In genomic region chr2:33652517-33653198, GRCm38 (mm10) we compare ENCODE assay signal across 23 mouse cellular contexts. TPM values are rescaled to one million over a fixed set of nuclear protein-coding genes. Genes with fewer than 3 reads are reported as not detected.
A peak's percentile ranks its signal among the peaks of the same experiment; 100 is the strongest.
DNase-seq lines count a peak whose midpoint lies in the region; ATAC-seq and TF ChIP-seq lines count a peak whose summit lies in the region.
"Had no signal": no experiment of that assay in that cellular context is flagged by ENCODE, and none has a peak within 500 bp of the region (broad histone marks: within the 10 kb centered on the region; RNA-seq: fewer than 3 reads in every experiment).

No protein-coding gene starts in this region.

- H3K27me3 ChIP-seq in kidney, adult 2 months (replicated peaks; ENCODE audit: control insufficient read depth, insufficient read depth, low read length): no peaks in the 10 kb centered on the region
- H3K27me3 ChIP-seq in lung, postnatal 0 days (replicated peaks; ENCODE audit: insufficient read depth, low read length): 0 out of 2 replicates have a peak, but pooled peaks cover 4% of the 10 kb centered on the region
- H3K27me3 ChIP-seq in MEL (ENCODE audit: control insufficient read depth in 1 of 2, insufficient read depth in 2 of 2, low read length in 2 of 2): no peaks in the 10 kb centered on the region; a peak in 2 of 4 replicates

- ATAC-seq in lung, postnatal 0 days: no peak
- ATAC-seq: intestine, postnatal 0 days had no signal

- WGBS in kidney, adult 2 months: 83% methylated on average over 22 of the region's 22 CpGs
- WGBS in lung, postnatal 0 days: 74% methylated on average over 22 of the region's 22 CpGs

- no peak overlapping the region for H3K4me2 ChIP-seq in lung, postnatal 0 days (replicated peaks; ENCODE audit: low read depth, low read length)
- H3K4me2 ChIP-seq: embryonic facial prominence, embryonic 13.5 days; forebrain, embryonic 12.5 days; heart, embryonic 15.5 days; hindbrain, embryonic 12.5 days; neural tube, embryonic 13.5 days; stomach, embryonic 15.5 days had no signal

- no peak for TF ChIP-seq RAD21 in MEL (IDR thresholded peaks at IDR 0.05; ENCODE audit: low read depth, low read length)

- H3K9ac ChIP-seq in lung, postnatal 0 days (replicated peaks; ENCODE audit: low read depth): no peak overlapping the region
- no peak overlapping the region for H3K9ac ChIP-seq in MEL (ENCODE audit: control insufficient read depth, low read depth, low read length, poor library complexity, severe bottlenecking)
- H3K9ac ChIP-seq: embryonic facial prominence, embryonic 13.5 days; forebrain, embryonic 12.5 days; heart, embryonic 15.5 days; hindbrain, embryonic 12.5 days; neural tube, embryonic 13.5 days; stomach, embryonic 15.5 days had no signal

- TF ChIP-seq CTCF in kidney, adult 2 months (conservative IDR thresholded peaks at IDR 0.05; ENCODE audit: insufficient read depth, insufficient read length, low read depth, low read length): peak; percentile 20; the same call in 1 of the 2 replicates
- TF ChIP-seq CTCF in lung, postnatal 0 days (IDR thresholded peaks at IDR 0.05): peak; percentile 19
- TF ChIP-seq CTCF in MEL (IDR thresholded peaks at IDR 0.05 in 2 of 3, conservative IDR thresholded peaks at IDR 0.05 in 1 of 3; ENCODE audit: control insufficient read depth in 1 of 3, insufficient read depth in 1 of 3, low read depth in 2 of 3, low read length in 3 of 3, poor library complexity in 1 of 3, severe bottlenecking in 1 of 3): peak in 2 of 3 experiments; percentile 23 to 33
- TF ChIP-seq CTCF in embryonic fibroblast, embryonic 13.5 days (IDR thresholded peaks at IDR 0.05; ENCODE audit: borderline replicate concordance, insufficient read depth, low read length): peak; percentile 3; the same call in 1 of the 2 replicates

- no peaks in the 10 kb centered on the region for H3K79me2 ChIP-seq in MEL (ENCODE audit: control insufficient read depth, insufficient read depth, low read length, poor library complexity)

- no peaks in the 10 kb centered on the region for H3K4me1 ChIP-seq in kidney, adult 2 months (ENCODE audit: control insufficient read depth, insufficient read depth, low read length)
- no peaks in the 10 kb centered on the region for H3K4me1 ChIP-seq in lung, postnatal 0 days (ENCODE audit: insufficient read depth, low read depth, low read length)
- no peaks in the 10 kb centered on the region for H3K4me1 ChIP-seq in MEL (ENCODE audit: control insufficient read depth in 1 of 2, insufficient read depth in 2 of 2, low read length in 2 of 2)
- H3K4me1 ChIP-seq in embryonic fibroblast, embryonic 13.5 days (ENCODE audit: control insufficient read depth, insufficient read depth, low read length): no peaks in the 10 kb centered on the region
- H3K4me1 ChIP-seq: forebrain, embryonic 12.5 days; heart, embryonic 15.5 days; stomach, embryonic 15.5 days had no signal

- no peaks in the 10 kb centered on the region for H3K36me3 ChIP-seq in kidney, adult 2 months (ENCODE audit: control insufficient read depth, insufficient read depth, low read length)
- H3K36me3 ChIP-seq in lung, postnatal 0 days (ENCODE audit: insufficient read depth, low read length): no peaks in the 10 kb centered on the region
- H3K36me3 ChIP-seq in MEL (ENCODE audit: control insufficient read depth in 1 of 2, insufficient read depth in 2 of 2, low read length in 2 of 2): no peaks in the 10 kb centered on the region
- H3K36me3 ChIP-seq: embryonic facial prominence, embryonic 13.5 days; forebrain, embryonic 12.5 days; heart, embryonic 15.5 days; hindbrain, embryonic 12.5 days; neural tube, embryonic 13.5 days; stomach, embryonic 15.5 days had no signal

- H3K9me3 ChIP-seq in lung, postnatal 0 days (ENCODE audit: low read length): no peaks in the 10 kb centered on the region
- no peaks in the 10 kb centered on the region for H3K9me3 ChIP-seq in MEL (replicated peaks; ENCODE audit: insufficient read depth, low read length)
- H3K9me3 ChIP-seq: embryonic facial prominence, embryonic 13.5 days; forebrain, embryonic 12.5 days; heart, embryonic 15.5 days; hindbrain, embryonic 12.5 days; neural tube, embryonic 13.5 days; stomach, embryonic 15.5 days had no signal

- no peak for DNase-seq in kidney, adult 2 months
- DNase-seq in kidney, adult 8-10 months: no peak
- DNase-seq in lung, postnatal 0 days (ENCODE audit: low spot score): no peak
- DNase-seq in lung, postnatal 25 days (ENCODE audit: low spot score): no peak
- peak; percentile 9 for DNase-seq in MEL (ENCODE audit: low read depth, low spot score)
- no peak for DNase-seq in adrenal gland, postnatal 4 days (ENCODE audit: low spot score in 2 of 2)
- DNase-seq: cerebellum, adult 11 months; kidney, postnatal 36 days; left cerebral cortex, postnatal 4 days; retina, postnatal 1 day; spleen, adult 18-20 months had no signal

- no peak for TF ChIP-seq POLR2A in kidney, adult 2 months (IDR thresholded peaks at IDR 0.05; ENCODE audit: low read depth, low read length)
- no peak for TF ChIP-seq POLR2A in MEL (IDR thresholded peaks at IDR 0.05; ENCODE audit: control insufficient read depth in 1 of 2, insufficient read depth in 1 of 2, low read depth in 1 of 2, low read length in 2 of 2, poor library complexity in 1 of 2)
- TF ChIP-seq POLR2A in embryonic fibroblast, embryonic 13.5 days (IDR thresholded peaks at IDR 0.05; ENCODE audit: low read depth, low read length): no peak

- TF ChIP-seq EP300 in lung, postnatal 0 days (IDR thresholded peaks at IDR 0.05): no peak
- no peak for TF ChIP-seq EP300 in MEL (IDR thresholded peaks at IDR 0.05; ENCODE audit: low read depth in 1 of 2, low read length in 2 of 2)

- no peak overlapping the region for H3K4me3 ChIP-seq in kidney, adult 2 months (ENCODE audit: insufficient read depth, low read depth, low read length)
- H3K4me3 ChIP-seq in lung, postnatal 0 days (ENCODE audit: low read depth, low read length): no peak overlapping the region
- H3K4me3 ChIP-seq in MEL (ENCODE audit: control insufficient read depth in 1 of 2, insufficient read depth in 1 of 2, low read depth in 2 of 2, low read length in 2 of 2): no peak overlapping the region
- no peak overlapping the region for H3K4me3 ChIP-seq in embryonic fibroblast, embryonic 13.5 days (ENCODE audit: insufficient read depth, low read length)
- H3K4me3 ChIP-seq: embryonic facial prominence, embryonic 13.5 days; forebrain, embryonic 12.5 days; heart, embryonic 15.5 days; hindbrain, embryonic 12.5 days; neural tube, embryonic 13.5 days; stomach, embryonic 15.5 days had no signal

- no peak overlapping the region for H3K27ac ChIP-seq in kidney, adult 2 months (ENCODE audit: insufficient read depth, low read depth, low read length)
- H3K27ac ChIP-seq in lung, postnatal 0 days (ENCODE audit: low read length): no peak overlapping the region
- H3K27ac ChIP-seq in MEL (ENCODE audit: control insufficient read depth, low read depth, low read length): no peak overlapping the region
- H3K27ac ChIP-seq in embryonic fibroblast, embryonic 13.5 days (ENCODE audit: insufficient read depth, low read length): no peak overlapping the region
- H3K27ac ChIP-seq: embryonic facial prominence, embryonic 13.5 days; forebrain, embryonic 12.5 days; heart, embryonic 15.5 days; hindbrain, embryonic 12.5 days; neural tube, embryonic 13.5 days; stomach, embryonic 15.5 days had no signal

TF ChIP-seq in MEL, 35 proteins besides CTCF, POLR2A, EP300 and RAD21:
- no peak for TF ChIP-seq MAFK (IDR thresholded peaks at IDR 0.05; ENCODE audit: borderline replicate concordance, low read depth, low read length)
- no peak for TF ChIP-seq NRF1 (IDR thresholded peaks at IDR 0.05; ENCODE audit: insufficient read depth, low read depth, low read length, poor library complexity, severe bottlenecking)
- TF ChIP-seq ZMIZ1 (IDR thresholded peaks at IDR 0.05; ENCODE audit: low read depth, low read length): no peak
- TF ChIP-seq SIN3A (IDR thresholded peaks at IDR 0.05; ENCODE audit: low read length): no peak
- TF ChIP-seq HCFC1 (IDR thresholded peaks at IDR 0.05; ENCODE audit: low read depth, low read length): no peak
- no peak for TF ChIP-seq ELF1 (IDR thresholded peaks at IDR 0.05; ENCODE audit: low read depth, low read length)
- no peak for TF ChIP-seq ZKSCAN1 (IDR thresholded peaks at IDR 0.05; ENCODE audit: low read depth, low read length)
- TF ChIP-seq ZC3H11A (IDR thresholded peaks at IDR 0.05; ENCODE audit: low read depth, low read length): no peak
- no peak for TF ChIP-seq ZNF384 (IDR thresholded peaks at IDR 0.05; ENCODE audit: low read depth, low read length)
- TF ChIP-seq USF2 (IDR thresholded peaks at IDR 0.05; ENCODE audit: borderline replicate concordance in 1 of 2, insufficient read depth in 1 of 2, low read depth in 1 of 2, low read length in 2 of 2): no peak
- TF ChIP-seq SMC3 (IDR thresholded peaks at IDR 0.05; ENCODE audit: low read depth, low read length): no peak
- no peak for TF ChIP-seq MYC (IDR thresholded peaks at IDR 0.05; ENCODE audit: low read depth, low read length)
- TF ChIP-seq BHLHE40 (IDR thresholded peaks at IDR 0.05; ENCODE audit: borderline replicate concordance, low read depth, low read length): no peak
- TF ChIP-seq MAX (IDR thresholded peaks at IDR 0.05; ENCODE audit: low read length): no peak
- TF ChIP-seq POLR2AphosphoS2 (IDR thresholded peaks at IDR 0.05; ENCODE audit: low read length): no peak
- TF ChIP-seq USF1 (IDR thresholded peaks at IDR 0.05; ENCODE audit: low read depth, low read length): no peak
- TF ChIP-seq UBTF (IDR thresholded peaks at IDR 0.05; ENCODE audit: borderline replicate concordance, insufficient read depth, low read depth, low read length): no peak

RNA-seq across cellular contexts. Expression of gene Lmx1b, which starts 12.3 kb away (rescaled TPM):
- 2.9 and 3.7 TPM in 2 replicates for polyA plus RNA-seq in kidney, adult 2 months (2012; rRNA removed)
- not detected in 2 replicates for polyA plus RNA-seq in lung, postnatal 0 days (2015; fragmentation: Nextera tagmentation; extraction: Ambion mirVana)
- not detected in 2 replicates for total RNA-seq in MEL (2012; rRNA removed)
- not detected for polyA plus RNA-seq in MEL (2012; ENCODE audit: insufficient read depth in 1 of 2, insufficient read length in 2 of 2, low read depth in 1 of 2, low replicate concordance in 2 of 2, missing spikeins in 1 of 2)
- 1.1 and 2.8 TPM in 2 replicates for polyA plus RNA-seq in embryonic fibroblast, embryonic 13.5 days (2011; ENCODE audit: insufficient read length, low read depth, missing spikeins)
- total RNA-seq in adrenal gland, postnatal 4 days (2021): 1 to 10 TPM in 1 of 2 experiments, not detected in 1; 1.5 TPM
- total RNA-seq: common myeloid progenitor, adult 5-6 weeks; megakaryocyte, adult 5-6 weeks had no signal
- polyA plus RNA-seq: gonadal fat pad, adult 2 months; heart, embryonic 15.5 days; intestine, postnatal 0 days; liver, embryonic 16.5 days had no signal
